Mouse (Mus musculus) megakaryocyte progenitor cell, adult 5-6 weeks (primary cell): Measurements from ENCODE around the gene Tesc. TPM values are rescaled to one million over a fixed set of nuclear protein-coding genes. Genes with fewer than 3 reads are reported as not detected.
A peak's percentile ranks its signal among the peaks of the same experiment; 100 is the strongest.

Experiments used
- ATAC-seq: replicated peaks from 2 replicates; pipeline ENCODE4 v1.8.0; 2016; ENCODE audit warnings: mild to moderate bottlenecking, moderate TSS enrichment, inconsistent platforms; ENCODE audit not compliant: poor library complexity
- total RNA-seq, 2 experiments: library from RNA; stranded (forward) in 1 of 2; stranded (reverse) in 1 of 2; fragments of 157-497, 149-512 nt in 1 of 2; fragments of 200-1000 nt in 1 of 2; gene quantifications; 2 replicates each; pipeline versions ENCODE4 v1.2.3 to v1.2.4; 2015 to 2017

Gene Tesc
- total RNA-seq, 2 experiments from 2014 or later, result 0.25 TPM; not detected in 1

DNA sequence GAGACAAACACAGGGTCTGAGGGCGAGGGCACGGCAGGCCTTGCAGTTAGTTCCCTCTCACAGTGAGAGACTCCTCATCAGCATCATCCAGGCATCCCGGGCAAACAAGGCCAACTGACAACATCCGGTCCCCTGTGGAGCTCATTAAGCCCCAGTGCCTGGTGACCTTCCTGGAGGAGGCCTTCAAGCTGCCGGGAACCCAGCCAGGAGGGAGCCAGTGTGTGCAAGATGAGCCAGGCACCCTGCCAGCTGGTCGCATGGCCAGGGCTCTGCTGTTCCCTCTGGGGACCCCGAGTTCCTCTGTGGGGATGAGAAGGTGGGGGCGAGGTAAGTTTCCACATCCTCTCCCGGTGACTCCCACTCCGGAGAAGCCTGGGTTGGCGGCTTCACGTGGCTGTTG lies 12.5 kb upstream of the Tesc start:
- 0 out of 2 replicates have a peak, but pooled peaks have one; percentile 11 for ATAC-seq

DNA sequence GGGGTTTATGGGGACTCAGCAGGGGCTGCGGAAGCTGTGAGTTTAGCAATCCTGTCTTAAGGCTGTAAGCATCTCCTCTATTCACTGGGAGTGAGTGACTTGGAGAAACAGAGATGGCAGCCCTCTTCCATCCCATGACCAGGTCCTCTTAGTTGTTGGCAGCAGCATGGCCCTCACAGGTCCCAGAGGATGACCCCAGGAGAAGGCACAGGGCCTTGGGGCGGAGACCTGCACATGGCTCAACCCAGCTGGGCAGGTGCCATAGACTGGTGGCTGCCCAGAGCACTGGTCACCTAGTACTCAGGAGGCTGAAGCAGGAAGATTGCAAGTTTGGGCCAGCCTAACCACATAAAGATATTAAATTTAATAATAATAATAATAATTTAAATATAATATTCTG lies 11.9 kb upstream of the Tesc start:
- no peak for ATAC-seq

DNA sequence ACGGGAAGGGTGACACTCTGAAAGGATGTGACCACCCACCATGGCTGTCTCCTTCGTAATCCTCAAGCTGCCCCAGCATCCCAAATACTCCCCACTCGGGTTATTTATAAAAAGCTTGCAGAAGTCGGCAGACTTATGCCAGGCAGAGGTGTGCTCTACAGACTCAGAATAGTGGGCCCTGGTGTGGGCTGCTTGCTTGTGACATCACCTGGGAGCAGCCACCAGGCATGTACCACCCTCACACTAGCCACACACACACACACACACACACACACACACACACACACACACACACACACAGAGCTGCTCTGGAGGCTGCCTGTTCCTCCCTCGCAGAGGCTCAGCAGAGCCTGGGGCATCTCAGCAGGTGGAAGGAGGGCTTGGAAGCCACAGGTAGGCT lies 10.0 kb upstream of the Tesc start:
- no peak for ATAC-seq

DNA sequence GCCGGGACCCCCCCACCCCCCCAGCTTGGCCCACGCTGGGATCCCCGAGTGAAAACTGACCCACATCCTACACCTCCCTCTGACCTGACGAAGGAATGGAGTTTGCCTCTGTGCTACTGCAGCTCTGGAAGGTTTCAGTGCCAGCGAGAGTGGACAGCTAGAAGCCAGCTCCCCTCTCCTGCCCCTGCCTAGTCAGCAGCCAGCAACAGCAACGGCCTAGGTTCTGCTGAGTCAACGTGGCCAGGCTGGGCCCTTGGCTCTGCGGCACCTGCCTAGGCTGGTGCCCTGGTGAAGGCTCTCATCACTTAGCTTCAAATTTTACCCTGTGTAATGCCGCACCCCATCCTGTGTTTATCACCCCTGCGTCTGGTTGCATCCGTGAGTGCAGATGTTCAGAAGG lies 7.6 kb upstream of the Tesc start:
- ATAC-seq, result no peak

DNA sequence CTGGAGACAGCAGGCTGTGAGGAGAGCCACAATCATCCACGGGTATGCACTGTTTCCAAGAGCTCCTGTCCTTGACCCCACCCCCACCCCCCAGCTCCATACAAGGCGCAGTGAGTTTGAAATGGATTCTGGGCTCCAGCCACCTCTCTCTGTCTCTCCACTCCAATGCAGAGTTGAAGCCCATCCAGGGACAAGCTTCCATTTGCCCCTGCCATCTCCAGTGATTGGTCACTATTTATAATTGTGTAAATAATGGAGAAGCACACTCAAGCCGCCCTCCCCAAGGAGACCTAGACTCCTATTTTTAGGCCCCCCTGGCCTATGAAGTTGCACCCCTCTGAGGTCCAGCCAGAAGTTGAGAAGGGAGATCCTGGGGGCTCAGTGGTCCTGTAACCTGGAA lies 4.5 kb upstream of the Tesc start:
- ATAC-seq, result no peak

DNA sequence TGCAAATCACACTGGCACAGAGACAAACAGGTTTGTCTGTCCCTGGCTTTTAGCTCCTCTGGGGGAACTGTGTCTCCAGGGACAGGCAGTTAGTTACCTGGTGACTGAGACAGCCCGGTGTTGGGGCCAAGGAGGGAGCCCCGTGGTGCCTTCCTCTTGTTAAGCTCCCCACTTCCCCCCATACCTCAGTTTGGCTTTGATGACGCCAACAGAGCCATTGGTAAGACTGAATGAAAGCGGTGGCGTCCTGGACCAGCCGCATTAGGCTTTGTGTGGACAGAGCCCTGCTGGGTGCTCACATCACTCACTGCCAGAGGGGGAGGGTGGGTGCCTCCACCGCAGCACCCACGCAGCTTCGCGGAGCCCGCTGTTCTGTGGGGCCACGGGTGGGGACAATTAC lies 1.7 kb upstream of the Tesc start:
- ATAC-seq, result no peak

DNA sequence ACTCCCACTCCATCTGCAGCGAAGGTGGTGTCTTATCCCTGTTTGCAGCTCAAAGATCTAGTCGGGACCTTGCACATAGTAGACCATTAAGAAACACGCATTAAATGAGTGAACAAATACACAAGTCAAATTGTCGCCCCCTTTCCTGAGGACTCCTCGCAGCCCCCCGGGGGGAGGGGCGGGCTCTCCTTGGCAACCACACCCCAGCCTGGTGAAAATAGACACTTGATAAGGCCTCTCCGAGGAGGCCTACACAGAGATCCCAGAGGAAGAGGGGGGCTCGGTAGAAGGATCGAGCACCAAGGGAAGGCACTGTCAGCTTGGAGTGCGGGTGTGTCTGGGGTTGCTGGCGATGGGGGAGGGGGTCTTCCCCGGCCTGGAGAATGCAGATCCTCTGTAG lies 1.2 kb upstream of the Tesc start:
- no peak for ATAC-seq

DNA sequence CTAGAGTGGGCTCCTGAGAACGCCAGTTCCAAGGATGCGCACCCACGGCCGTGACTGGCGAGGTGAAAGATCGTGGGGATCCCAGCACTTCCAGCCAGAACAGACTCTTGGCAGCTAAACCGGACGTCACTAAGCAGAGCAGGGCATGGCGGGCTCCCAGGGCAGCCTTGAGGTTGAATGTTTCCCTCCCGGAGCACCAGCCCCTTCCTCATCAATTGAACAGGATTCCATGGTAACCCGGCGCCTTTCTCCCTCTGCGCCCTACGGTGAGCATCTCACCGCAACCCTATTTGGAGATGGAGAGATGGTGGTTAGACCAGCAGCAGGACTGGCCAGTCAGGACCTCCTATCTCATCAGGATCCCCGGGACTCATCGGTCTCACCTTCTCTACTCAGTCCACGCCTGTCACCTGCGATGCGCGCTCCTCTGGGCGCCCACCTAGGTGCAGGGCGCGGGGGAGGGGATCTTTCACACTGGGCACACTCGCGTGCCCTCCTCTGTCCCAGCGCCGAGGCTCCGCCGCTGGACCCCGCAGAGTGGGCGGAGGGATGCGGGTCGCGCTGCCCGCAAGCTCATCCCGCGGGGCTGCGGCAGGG lies 344 bp upstream of the Tesc start:
- ATAC-seq, result no peak

DNA sequence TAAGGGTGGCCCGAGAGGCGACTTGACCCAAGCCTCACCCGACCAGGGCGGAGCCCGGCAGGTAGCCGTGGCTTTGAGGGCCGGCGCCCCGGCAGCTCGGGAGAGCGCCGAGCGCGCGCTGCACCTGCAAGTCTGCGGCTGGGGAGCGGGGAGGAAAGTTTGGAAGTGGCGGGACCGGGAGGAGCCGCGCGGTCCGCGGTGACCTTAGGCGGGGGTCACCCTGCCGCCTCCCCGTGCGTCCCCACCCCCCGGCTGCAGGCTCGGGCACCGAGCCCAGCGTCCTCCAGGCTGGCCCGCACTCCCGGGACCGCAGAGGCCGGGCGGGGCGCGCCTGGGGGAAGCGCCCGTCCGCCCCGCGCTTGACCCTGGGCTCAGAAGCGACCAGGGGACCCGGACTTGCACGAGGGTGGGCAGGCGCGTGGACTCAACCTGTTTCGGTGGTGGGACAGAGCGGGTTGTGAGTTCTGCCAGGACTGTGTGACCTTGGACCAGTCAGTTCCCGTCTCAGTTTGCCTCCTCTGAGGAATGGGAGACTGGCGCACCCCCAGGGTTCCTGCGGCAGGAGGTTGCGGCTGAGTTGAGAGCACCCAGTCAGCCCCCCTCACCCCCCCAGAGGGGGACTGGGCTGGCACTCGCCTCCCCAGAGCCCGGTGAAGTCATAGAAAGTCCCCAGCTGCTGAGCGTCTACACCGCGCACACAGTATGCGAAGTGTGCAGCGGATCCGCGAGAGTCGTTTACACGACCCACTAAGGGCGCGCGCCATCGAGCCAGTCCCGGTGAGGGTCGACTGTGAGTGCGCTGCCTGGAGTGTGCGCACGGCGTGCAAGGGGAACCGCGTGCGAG lies 870 bp downstream of the Tesc start:
- peak; percentile 40 for ATAC-seq

DNA sequence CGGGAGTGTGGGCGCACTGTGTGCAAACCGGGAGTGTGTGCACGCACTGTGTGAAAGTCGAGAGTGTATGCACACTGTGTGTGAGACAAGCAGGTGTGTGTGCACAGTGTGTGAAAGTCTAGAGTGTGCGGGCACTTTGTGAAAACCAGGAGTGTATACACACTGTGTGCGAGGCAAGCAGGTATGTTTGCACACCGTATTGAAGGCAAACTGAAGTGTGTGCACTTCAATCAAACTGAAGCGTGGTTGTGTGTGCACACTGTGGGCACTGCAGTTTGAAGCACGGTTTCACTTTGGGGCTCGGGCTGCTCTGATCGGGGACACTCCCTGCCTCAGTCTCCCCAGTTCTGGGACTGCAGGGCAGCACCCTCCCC lies 1.5 kb downstream of the Tesc start:
- ATAC-seq, result 0 out of 2 replicates have a peak, but pooled peaks have one; percentile 10

DNA sequence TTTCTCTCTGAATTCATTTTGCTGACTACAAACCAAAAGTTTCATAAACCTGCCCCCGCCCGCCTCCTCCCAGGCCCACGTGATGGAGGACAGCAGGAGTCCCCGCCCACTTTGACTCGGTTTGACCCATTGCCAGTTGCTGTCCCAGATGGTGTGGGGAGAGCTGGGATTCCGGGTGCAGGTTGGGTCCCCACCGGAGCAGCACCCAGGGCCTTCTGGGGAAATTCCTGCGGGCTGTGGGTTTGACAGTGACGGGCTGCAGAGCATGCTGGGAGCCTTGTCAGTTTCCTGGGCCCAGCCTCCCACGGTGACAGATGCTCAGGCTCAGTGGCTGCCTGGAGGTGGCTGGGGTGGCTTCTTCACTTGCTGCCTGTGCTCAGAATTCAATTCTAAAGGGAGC lies 1.9 kb downstream of the Tesc start:
- peak; percentile 62 for ATAC-seq

DNA sequence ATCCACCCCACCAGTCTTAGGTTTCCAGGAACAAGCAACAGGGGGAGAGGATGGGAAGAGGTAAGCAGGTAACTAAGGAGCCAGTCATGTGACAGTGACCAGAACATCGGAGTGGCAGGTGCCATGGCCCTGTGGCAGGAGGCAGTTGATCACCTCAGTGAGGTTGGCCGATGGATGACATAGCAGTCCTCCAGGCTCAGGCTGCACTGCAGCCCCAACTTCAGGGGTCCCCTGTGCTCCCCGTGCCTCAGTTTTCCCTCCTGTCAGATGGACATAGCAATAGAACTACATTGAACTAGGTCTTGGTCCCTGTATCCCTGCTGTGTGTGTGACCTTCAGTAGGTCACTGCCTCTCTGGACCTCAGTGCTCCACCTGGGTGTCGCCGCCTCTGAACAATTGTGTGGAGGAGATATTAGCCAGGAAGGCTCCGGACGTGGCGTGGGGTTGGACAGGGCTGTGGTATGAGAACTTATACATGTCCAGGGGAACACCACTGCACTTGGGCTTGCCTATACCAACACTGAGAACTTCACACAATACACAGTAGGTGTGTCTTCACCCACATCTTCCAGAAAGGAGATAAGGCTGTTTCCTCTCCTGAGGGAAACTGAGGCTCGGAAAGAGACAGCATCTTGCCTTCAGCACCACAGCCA lies 2.6 kb downstream of the Tesc start:
- ATAC-seq, result no peak

DNA sequence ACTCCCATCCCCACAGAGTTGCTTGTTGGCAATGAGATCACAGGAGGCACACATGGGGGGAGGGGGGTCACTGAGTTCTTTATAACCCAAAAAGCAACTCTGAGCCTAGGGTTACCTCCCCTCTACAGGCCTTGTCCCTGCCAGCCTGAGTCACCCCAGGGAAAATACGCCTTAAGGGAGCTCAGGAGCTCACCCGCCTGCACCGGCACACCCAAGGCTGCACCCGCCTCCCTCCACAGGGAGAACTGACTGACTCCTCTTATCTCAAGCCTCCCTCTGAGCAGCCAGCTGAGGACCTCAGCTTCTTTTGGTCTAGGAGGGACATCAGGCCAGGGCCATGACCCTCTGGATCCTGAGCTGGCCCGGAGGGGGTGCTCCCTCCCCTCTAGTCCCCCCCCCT lies 3.5 kb downstream of the Tesc start:
- ATAC-seq, result peak; percentile 47

DNA sequence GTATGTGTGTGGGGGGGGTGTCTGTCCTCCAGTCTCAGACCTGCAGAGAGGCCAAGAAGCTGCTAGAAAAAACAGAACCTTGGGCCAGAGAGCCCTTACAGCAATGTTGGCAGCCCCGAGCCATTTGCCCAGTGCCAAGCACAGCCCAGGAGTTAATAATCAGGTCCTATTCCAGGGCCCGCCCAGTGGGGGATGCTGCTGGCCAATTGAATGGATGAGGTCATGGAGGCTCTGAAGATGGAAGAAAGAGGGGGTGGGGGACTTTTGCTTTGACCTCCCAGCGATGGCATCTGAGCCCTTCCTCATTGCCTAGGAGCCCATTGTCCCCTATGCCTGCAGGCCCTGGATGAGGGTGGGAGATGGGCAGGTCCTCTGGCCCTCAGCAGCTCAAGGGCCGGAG lies 4.0 kb downstream of the Tesc start:
- no peak for ATAC-seq

DNA sequence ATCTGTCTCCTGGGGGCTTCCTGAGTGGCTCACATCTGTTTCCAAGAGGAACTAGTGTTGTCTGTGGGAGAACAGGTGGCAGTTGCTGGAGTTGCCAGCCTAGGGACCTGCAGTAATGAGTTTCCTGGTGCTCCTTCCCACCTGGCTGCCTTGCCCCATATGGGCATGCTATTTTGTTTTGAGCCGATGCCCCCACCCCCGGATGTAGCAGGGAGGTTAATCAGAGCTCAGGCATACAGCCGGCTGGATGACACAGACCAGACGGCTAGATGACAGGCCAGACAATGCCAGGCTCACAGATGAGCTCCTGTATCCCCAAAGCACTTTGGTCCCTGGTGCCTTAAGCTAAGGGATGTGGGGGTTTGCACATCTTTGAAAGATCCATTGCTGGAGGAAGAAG lies 5.8 kb downstream of the Tesc start:
- ATAC-seq, result no peak

DNA sequence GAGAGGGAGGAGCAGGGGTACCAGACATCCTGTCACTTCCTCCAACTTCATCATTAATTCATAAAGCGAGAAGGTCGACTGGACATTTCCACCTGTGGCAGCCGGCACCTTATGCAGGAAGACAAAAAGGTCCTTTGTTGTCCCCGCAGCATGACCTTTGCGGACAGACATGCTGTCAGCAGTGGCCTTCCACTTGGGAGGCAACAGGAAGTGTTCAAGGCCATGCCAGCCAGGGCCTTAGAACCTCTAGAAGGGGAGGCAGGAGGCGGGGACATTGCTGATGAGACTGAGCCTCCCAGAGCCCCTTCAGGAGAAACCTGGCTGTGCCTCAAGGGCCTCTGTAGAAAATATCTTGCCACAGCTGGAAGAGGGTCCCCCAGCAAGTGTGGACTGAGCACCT lies 6.2 kb downstream of the Tesc start:
- no peak for ATAC-seq

DNA sequence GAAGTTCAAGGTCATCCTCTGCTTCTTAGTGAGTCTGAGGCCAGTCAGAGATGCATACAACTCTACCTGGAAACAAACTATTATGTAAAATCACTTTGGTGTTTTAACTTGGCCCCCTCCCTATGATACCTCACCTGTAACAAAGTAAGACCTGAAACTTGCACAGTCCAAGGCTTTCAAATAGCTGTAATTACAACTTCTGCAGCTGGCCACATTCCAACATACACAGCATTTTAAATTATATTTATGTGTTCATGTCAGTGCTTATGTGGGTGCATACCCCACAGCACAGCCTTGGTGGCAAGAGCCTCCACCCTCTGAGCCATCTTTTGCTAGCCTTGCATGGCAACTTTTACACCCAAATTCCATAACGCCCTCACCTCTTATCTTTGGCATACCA lies 7.1 kb downstream of the Tesc start:
- ATAC-seq, result no peak

DNA sequence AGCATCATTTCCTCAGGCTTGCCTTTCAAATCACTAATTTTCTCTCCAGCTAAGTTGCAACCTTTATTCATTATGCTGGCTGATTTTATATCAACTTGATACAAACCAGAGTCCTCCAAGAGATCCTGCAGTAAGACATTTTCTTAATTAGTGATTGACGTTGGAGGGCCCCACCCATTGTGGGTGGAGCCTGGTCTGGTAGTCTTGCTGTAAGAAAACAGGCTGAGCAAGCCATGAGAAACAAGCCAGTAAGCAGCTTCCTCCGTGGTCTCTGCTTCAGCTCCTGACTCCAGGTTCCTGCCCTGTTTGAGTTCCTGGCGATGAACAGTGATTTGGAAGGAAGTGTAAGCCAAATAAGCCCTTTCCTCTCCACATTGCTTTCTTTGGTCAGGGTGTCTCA lies 8.2 kb downstream of the Tesc start:
- ATAC-seq, result no peak

DNA sequence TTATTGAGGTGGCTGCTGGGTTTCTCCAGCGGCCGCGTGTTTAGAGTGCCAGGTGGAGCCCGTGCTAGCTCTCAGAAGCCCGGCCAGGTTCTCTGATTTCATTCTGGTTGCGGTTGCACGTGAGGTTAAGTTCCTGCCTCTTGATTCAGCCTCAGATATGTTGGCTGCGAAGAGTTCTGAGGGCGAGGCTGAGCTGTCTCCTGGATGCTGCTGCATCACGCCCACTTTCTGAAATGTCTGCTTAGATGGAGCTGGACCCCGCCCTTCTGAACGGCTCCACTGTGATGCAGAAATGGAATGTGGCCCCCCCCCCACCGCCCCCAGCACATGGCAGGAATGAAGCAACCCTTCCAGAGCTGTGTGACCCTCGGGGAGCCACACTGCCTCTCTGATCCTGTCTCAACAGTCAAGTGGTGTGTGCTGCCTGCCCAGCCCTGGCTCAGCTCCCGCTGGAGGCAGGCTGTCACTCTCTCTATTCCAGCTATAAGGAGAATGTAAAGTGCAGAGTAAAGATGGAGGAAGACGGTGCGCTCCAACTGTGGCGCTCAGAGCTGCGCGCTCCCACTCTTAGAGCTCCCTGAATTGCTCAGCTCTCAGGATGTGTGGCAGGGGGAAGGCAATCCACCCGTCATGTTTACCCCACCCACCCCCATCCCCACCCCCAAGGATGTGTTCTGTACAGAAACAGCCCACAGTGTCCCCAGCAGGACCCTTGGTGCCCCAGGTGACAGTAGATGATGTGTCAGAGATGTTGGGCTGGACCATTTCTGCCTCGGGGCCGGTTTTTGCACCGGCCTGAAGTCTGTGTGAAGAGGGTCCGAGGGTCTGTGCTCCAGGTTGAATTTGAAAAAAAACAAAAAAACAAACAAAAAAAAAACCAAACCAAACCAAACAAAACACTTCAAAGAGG lies 9.6 kb downstream of the Tesc start:
- no peak for ATAC-seq

DNA sequence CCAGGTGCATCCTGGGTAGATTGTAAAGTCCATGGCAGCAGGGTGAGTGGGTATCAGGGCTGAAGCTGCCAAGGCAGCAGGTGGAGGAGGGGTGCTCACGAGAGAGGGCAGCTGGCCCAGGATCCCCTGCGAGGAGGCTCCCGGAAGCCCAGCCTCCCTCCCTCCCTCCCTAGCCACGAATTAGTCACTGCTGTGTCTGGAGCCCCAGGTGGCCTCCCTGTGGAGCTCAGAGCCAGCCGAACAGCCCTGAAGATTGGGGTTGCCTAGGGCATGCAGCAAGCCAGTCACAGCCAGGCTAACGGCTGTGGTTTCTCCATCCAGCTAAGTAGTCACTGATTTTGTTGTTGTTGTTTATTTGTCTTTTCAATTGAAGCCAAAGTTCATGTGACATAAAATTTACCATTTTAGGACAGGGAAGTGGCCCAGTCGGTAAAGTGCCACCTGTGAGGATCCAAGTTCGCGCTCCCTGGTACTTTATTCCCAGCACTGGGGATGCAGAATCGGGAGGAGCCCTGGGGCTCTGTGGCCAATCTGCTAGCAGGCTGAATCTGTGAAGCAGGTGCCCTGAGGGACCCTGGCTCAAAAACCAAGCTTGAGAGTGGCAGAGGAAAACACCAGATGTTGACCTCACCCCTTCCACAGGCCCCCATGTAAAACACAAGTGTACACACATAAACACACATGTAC lies 10.4 kb downstream of the Tesc start:
- peak; percentile 85 for ATAC-seq

DNA sequence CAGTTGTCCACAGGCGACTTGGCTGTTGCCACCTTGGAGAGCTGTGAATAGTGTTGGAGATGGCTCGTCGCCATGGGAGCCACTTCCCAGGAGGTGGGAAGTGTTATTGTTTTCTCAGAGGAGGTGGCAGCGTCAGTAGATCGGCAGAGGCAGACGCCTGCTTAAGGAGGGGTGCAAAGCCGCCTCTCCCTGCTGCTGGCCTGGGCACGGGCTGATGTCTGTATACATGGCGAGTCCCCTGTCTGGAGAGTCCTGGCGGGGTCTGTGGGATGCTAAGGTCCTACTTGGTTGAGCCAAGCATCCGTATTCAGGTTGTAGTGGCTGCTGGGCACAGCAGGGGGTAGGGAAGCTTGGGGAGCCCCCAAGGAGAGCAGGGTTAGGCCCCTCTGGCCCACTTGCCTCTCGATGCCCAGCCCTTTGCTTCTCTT lies 11.7 kb downstream of the Tesc start:
- no peak for ATAC-seq
